Mouse (Mus musculus): ENCODE data around the gene Lrriq1. TPM values are rescaled to one million over a fixed set of nuclear protein-coding genes. Genes with fewer than 3 reads are reported as not detected.
A peak's percentile ranks its signal among the peaks of the same experiment; 100 is the strongest.

The Lrriq1 gene
- 10.3 and 16.7 TPM in 2 replicates for polyA plus RNA-seq (2015; fragmentation: Nextera tagmentation; extraction: Ambion mirVana)

DNA sequence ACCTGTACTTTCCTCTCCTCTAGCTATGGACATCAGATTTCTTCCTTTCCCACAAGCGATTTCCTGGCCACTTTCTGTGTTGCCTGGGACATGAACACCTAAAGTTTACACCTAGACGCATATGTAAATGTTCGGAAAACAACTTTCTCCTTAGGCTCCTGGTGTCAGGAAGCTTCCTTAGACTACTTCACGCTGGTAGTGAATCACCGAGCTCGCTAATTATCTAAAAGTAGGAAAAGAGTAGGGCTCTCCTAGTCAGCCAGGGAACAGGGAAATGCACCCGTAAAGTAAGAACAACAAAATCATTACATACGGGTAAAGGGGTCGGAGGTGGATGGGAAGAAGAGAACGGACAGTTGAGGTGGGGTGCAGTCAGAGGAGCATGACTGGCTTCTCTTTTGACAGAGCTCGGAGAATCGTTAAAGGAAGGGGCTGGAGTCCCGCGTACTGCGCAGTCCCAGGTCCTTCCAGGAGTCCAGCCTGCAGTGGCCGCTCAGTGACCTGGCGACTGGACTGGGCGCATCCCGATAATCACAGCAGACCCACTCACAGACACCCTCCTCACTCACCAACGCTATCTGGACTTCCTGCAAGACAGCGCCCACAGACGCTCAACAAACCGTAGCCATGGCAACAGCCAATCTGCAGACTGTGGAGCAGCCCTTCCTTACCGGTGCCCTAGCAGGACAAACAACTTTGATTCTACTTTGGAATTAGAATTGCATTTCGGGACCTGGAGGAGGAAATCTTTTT is at the start of gene Lrriq1:
Gene Lrriq1, minus strand, starts transcription at position 616 of the 753 bp plus-strand sequence.
- WGBS = 6% methylated on average over 25 of the region's 25 CpGs
- H3K36me3 ChIP-seq = no peaks in the 10 kb centered on the region
- H3K4me3 ChIP-seq = peak within 1 kb of the TSS; percentile 63
- H3K9ac ChIP-seq = peak within 1 kb of the TSS; percentile 66
- H3K27ac ChIP-seq = no peak within 1 kb of the TSS
- H3K27me3 ChIP-seq = peaks cover 4% of the 10 kb centered on the region; the same call in 1 of the 2 replicates
- H3K4me2 ChIP-seq = peak within 1 kb of the TSS; percentile 72
- ATAC-seq (ENCODE audit: insufficient number of reproducible peaks, insufficient read depth, low FRiP score, low TSS enrichment, low read depth) = peak; percentile 89
- peaks cover 4% of the 10 kb centered on the region; the same call in 1 of the 2 replicates for H3K4me1 ChIP-seq
- no peaks in the 10 kb centered on the region for H3K9me3 ChIP-seq

DNA sequence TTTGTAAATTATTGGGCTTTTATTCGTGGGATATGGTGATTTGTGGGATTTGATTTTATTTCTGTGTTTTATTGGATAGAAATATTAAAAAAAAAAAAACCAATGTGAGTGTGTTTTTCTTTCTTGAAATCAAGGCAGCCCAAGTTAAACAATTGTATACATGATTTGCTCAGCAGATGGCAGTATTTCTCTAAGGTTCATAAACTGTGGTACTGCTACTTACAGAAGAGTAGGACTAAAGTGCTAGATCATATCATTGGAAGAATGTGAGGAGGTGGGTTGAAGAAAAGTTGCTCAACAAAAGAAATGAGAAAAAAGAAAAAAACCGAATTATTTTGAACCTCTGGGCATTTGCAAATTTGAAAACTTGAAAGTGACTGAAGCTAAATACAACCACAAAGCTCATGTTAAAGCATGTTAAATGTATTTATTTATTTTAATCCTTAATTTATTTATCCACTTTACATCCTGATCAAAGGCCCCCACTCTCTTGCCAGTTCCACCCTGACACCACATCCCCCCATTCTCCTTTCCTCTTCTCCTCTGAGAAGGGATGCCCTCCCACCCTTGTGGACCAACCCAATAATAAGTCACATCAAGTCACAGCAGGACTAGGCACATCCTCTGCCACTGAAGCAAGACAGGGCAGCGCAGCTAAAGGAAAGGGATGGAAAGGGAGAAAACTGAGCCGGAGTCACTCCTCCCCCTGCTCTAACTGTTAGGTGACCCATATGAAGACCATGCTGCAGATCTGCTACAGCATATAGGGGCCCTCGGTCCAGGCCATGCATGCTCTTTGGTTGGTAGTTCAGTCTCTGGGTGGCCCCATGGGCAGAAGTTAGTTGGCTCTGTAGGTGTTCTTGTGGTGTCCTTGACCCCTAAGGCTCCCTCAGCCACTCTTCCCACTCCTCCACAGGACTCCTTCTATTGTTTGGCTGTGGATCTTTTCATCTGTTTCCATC is 18.0 kb upstream of the Lrriq1 start:
- no peak overlapping the region for H3K9ac ChIP-seq
- H3K4me2 ChIP-seq = no peak overlapping the region
- H3K4me3 ChIP-seq = no peak overlapping the region
- no peaks in the 10 kb centered on the region for H3K4me1 ChIP-seq
- no peak overlapping the region for H3K27ac ChIP-seq
- 44% methylated on average over 5 of the region's 5 CpGs for WGBS
- no peaks in the 10 kb centered on the region for H3K36me3 ChIP-seq
- no peak for ATAC-seq (ENCODE audit: insufficient number of reproducible peaks, insufficient read depth, low FRiP score, low TSS enrichment, low read depth)
- peaks cover 4% of the 10 kb centered on the region; the same call in 1 of the 2 replicates for H3K27me3 ChIP-seq
- no peaks in the 10 kb centered on the region for H3K9me3 ChIP-seq

DNA sequence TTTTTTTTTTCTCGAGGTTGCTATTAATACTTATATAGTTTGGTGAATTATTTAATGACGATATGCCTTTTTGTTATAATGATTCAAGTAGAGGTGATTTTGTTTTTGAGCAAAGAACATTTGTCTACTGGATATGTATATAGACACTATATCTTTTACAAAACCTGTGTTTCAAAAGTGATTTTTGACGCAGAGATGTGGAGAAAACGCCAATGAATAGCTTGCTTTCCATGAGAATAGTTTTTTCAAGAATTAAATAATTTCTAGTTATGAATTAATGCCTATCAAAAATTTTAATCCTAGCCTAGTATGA is 294 bp upstream of the Lrriq1 start:
- Histone ChIP-seq H3K4me1 (peaks cover 4% of the 10 kb centered on the region; the same call in 1 of the 2 replicates), H3K4me2 (peak overlapping the region; percentile 72), H3K27me3 (peaks cover 4% of the 10 kb centered on the region; the same call in 1 of the 2 replicates), H3K27ac (no peak overlapping the region), H3K9me3 (no peaks in the 10 kb centered on the region), H3K4me3 (peak overlapping the region; percentile 63; the same call in 1 of the 2 replicates), H3K9ac (no peak overlapping the region), H3K36me3 (no peaks in the 10 kb centered on the region)
- WGBS = 20% methylated on average over 4 of the region's 4 CpGs
- no peak for ATAC-seq (ENCODE audit: insufficient number of reproducible peaks, insufficient read depth, low FRiP score, low TSS enrichment, low read depth)

DNA sequence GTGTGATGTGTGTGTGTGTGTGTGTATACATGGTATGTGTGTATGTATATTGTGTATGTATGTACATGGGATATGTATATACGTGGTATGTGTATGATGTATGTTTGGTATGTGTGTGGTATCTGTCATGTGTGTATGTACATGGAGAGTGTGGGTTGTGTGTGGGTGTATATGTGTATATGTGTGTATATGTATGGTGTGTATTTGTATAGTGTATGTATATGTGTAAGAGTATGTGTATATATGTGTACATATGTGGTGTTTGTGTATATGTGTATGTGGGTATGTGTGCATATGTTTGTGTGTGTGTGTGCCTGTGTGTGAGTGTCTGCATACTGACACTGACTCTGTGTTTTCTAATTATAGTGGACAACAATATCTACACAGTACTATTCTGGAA is 9.5 kb downstream of the Lrriq1 start:
- 85% methylated on average over 1 of the region's 1 CpGs for WGBS
- H3K4me3 ChIP-seq = no peak overlapping the region
- no peak overlapping the region for H3K4me2 ChIP-seq
- ATAC-seq (ENCODE audit: insufficient number of reproducible peaks, insufficient read depth, low FRiP score, low TSS enrichment, low read depth) = peak; percentile 52; the same call in 1 of the 2 replicates
- H3K9me3 ChIP-seq = no peaks in the 10 kb centered on the region
- no peaks in the 10 kb centered on the region for H3K4me1 ChIP-seq
- no peak overlapping the region for H3K27ac ChIP-seq
- H3K9ac ChIP-seq = no peak overlapping the region
- no peaks in the 10 kb centered on the region for H3K27me3 ChIP-seq
- H3K36me3 ChIP-seq = no peaks in the 10 kb centered on the region

DNA sequence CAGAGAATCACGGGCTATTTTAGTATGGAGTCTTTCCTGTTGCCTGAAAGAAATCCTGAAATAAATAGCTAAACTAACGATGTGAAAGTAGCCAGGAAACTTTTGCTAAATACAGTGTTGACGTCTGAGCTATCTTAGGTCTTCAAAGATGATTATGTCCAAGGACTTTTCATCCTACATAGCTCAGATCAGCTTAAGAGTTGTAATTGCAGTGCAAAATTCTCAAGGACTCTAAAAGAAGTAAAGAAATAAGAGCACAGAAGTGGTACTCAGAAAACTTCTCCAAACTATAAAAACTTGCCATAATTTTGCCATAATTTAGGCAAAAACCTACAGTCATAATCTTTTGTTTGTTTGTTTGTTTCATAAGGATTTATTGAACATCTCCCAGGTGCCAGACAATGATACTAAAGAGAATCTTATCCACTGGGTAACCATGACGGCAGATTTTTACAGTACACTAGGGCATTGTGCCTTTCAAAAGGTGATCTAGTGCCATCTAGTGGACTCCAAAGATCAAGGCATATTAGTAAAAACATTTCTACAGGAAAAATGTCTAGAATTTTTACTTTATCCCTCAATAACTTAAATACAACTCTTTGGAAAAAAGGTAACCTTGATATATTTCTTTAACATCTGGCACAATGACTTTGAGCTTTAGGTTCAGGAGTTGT is 41.3 kb downstream of the Lrriq1 start:
- H3K9ac ChIP-seq = no peak overlapping the region
- no peak for ATAC-seq (ENCODE audit: insufficient number of reproducible peaks, insufficient read depth, low FRiP score, low TSS enrichment, low read depth)
- no peaks in the 10 kb centered on the region for H3K36me3 ChIP-seq
- no peaks in the 10 kb centered on the region for H3K4me1 ChIP-seq
- 44% methylated on average over 4 of the region's 4 CpGs for WGBS
- no peak overlapping the region for H3K27ac ChIP-seq
- H3K9me3 ChIP-seq = no peaks in the 10 kb centered on the region
- no peak overlapping the region for H3K4me3 ChIP-seq
- H3K27me3 ChIP-seq = no peaks in the 10 kb centered on the region
- no peak overlapping the region for H3K4me2 ChIP-seq

DNA sequence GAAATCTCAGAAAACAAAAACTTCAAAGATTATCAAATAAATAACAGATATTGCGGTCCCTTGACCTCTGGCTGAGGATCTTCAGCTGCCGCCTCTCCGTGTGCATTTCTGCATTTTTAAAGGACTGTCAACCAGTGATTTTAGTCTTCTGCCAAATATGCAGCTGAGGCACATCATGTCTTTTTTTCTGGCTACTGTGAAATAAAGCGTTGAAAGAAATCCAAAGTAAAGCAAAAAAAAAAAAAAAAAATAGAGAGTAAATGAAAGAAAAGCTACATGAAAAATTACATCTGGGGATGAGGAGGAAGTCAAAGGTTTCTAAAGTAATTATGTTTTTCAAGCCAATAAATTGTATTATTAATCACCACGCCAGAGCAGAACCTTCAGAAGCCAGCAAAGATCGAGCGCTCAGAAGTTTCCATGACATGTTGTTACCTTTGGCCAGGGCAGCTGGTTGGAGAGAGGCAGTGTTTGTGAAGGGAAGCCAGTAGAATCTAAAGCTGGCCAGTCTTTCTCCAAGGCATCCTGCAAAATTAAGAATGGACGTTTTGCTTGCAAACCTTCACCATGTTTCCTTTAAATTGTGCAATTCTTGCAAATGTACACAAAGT is 90.2 kb downstream of the Lrriq1 start:
- 62% methylated on average over 8 of the region's 8 CpGs for WGBS
- H3K27me3 ChIP-seq = no peaks in the 10 kb centered on the region
- 0 out of 2 replicates have a peak overlapping the region, but pooled peaks have one; percentile 46 for H3K9ac ChIP-seq
- peak overlapping the region; percentile 37 for H3K4me2 ChIP-seq
- no peak for ATAC-seq (ENCODE audit: insufficient number of reproducible peaks, insufficient read depth, low FRiP score, low TSS enrichment, low read depth)
- H3K4me1 ChIP-seq = no peaks in the 10 kb centered on the region
- 0 out of 2 replicates have a peak overlapping the region, but pooled peaks have one; percentile 13 for H3K4me3 ChIP-seq
- H3K27ac ChIP-seq = peak overlapping the region; percentile 58
- H3K9me3 ChIP-seq = no peaks in the 10 kb centered on the region
- no peaks in the 10 kb centered on the region for H3K36me3 ChIP-seq

DNA sequence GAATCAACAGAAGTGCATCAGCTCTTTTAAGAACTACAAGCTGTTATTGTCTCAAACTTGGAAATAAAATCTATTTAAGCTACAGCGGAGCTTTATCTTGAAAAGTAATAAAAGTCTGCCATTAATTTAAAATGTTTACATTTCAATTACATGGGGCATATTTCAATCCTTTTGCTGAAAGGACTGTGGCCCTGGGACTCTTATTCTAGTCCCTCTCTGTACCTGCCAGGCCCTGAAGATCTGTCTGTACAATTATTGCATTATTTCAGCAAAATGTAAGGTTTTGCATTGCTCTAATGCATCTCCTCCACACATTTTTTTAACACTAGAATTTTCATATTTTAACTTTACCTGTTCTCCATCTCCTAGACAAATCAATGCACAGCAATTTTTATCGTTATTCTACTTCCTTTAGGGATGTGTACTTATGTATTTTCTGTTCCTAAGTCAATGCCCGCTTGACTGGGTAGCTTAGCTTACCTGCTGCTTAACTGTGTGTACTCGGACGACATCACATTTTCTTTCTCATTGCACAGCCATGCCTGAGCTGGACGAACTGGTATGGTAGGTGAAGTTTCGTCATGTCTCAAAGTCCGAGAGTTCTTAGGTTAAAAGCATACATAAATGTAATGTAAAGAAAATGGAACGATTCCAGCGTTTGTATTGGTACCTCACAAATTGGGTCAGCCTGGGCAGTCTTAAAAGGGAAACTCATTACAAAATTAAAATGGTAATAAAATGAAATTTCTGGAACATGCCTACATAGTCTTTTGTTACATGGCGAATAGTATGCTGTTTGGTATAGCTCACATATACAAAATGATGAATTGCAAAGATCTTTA is 91.0 kb downstream of the Lrriq1 start:
- WGBS = 60% methylated on average over 11 of the region's 11 CpGs
- Histone ChIP-seq H3K36me3 (no peaks in the 10 kb centered on the region), H3K9ac (0 out of 2 replicates have a peak overlapping the region, but pooled peaks have one; percentile 47), H3K4me2 (peak overlapping the region; percentile 37), H3K27me3 (no peaks in the 10 kb centered on the region), H3K27ac (peak overlapping the region; percentile 58; the same call in 1 of the 2 replicates), H3K4me3 (peak overlapping the region; percentile 13; the same call in 1 of the 2 replicates), H3K4me1 (no peaks in the 10 kb centered on the region), H3K9me3 (no peaks in the 10 kb centered on the region)
- no peak for ATAC-seq (ENCODE audit: insufficient number of reproducible peaks, insufficient read depth, low FRiP score, low TSS enrichment, low read depth)

DNA sequence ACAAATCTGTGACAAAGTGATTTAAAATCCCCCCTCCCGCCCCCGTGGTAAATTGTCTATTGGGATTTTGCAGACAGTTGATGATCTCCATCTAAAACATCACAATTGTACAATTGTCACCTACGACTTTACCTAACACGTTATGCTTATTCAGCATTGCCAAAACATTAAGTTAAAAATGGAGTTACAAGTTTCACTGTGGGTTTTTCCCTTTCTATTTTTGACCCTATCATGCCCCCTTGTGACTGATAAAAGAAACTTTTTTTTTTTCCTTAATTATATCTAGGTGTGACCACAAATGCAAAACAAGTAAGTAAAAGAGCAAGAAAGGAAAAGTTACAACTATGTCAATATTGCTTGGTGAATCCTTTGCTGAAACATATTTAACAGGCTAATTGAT is 93.6 kb downstream of the Lrriq1 start:
- peak overlapping the region; percentile 4; the same call in 1 of the 2 replicates for H3K4me3 ChIP-seq
- H3K4me1 ChIP-seq = no peaks in the 10 kb centered on the region
- no peak for ATAC-seq (ENCODE audit: insufficient number of reproducible peaks, insufficient read depth, low FRiP score, low TSS enrichment, low read depth)
- H3K4me2 ChIP-seq = peak overlapping the region; percentile 35
- H3K9ac ChIP-seq = no peak overlapping the region
- H3K36me3 ChIP-seq = no peaks in the 10 kb centered on the region
- 53% methylated on average over 4 of the region's 4 CpGs for WGBS
- no peaks in the 10 kb centered on the region for H3K9me3 ChIP-seq
- no peaks in the 10 kb centered on the region for H3K27me3 ChIP-seq
- H3K27ac ChIP-seq = no peak overlapping the region

DNA sequence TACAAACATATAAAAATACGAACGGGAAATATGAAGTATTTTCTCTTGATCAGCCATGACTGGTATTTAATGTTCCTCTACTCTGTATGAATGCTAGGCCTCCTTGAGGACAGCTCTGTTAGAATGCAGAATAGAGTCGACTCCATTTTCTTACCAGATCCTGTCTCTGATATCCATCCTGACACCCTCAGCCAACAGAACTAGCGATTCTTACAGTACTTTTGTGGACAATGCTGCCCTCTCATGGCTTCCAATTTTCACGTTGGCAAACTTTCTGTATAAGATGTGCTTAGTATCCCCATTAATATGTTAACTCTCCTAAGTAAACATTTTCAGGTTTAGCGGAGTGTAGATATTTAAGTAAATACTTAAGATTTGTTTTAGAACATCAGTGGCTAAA is 94.6 kb downstream of the Lrriq1 start:
- Histone ChIP-seq H3K9ac (peak overlapping the region; percentile 54; the same call in 1 of the 2 replicates), H3K36me3 (no peaks in the 10 kb centered on the region), H3K4me2 (peak overlapping the region; percentile 45), H3K27me3 (no peaks in the 10 kb centered on the region), H3K27ac (peak overlapping the region; percentile 83), H3K4me3 (0 out of 2 replicates have a peak overlapping the region, but pooled peaks have one; percentile 6), H3K4me1 (no peaks in the 10 kb centered on the region), H3K9me3 (no peaks in the 10 kb centered on the region)
- WGBS = 26% methylated on average over 6 of the region's 6 CpGs
- no peak for ATAC-seq (ENCODE audit: insufficient number of reproducible peaks, insufficient read depth, low FRiP score, low TSS enrichment, low read depth)

DNA sequence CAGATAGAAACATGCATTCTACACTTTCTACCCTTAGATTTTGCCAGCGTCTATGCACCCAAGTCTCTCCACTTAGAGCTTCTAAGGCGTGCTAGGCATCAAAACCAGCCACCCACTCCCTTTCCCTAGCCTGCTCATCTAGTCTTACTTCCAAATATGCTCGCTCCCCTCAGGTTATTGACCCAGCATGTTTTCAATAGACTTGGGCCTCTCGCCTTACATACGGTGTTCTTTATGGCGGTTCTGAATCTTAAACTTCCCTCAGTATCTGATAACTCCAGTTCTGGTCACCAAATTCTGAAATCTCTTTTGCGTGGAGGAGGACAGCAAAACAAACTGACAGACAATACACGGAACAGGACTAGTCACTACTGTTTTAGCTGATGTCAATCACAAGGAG is 95.5 kb downstream of the Lrriq1 start:
- Histone ChIP-seq H3K27ac (peak overlapping the region; percentile 83), H3K9ac (0 out of 2 replicates have a peak overlapping the region, but pooled peaks have one; percentile 54), H3K36me3 (no peaks in the 10 kb centered on the region), H3K4me1 (no peaks in the 10 kb centered on the region), H3K4me2 (peak overlapping the region; percentile 45), H3K9me3 (no peaks in the 10 kb centered on the region), H3K4me3 (0 out of 2 replicates have a peak overlapping the region, but pooled peaks have one; percentile 5), H3K27me3 (no peaks in the 10 kb centered on the region)
- ATAC-seq (ENCODE audit: insufficient number of reproducible peaks, insufficient read depth, low FRiP score, low TSS enrichment, low read depth) = no peak
- 30% methylated on average over 8 of the region's 8 CpGs for WGBS

All from embryonic facial prominence, embryonic 13.5 days (tissue).